ENCODE assay signal across 9 mouse cellular contexts in the genomic region with DNA sequence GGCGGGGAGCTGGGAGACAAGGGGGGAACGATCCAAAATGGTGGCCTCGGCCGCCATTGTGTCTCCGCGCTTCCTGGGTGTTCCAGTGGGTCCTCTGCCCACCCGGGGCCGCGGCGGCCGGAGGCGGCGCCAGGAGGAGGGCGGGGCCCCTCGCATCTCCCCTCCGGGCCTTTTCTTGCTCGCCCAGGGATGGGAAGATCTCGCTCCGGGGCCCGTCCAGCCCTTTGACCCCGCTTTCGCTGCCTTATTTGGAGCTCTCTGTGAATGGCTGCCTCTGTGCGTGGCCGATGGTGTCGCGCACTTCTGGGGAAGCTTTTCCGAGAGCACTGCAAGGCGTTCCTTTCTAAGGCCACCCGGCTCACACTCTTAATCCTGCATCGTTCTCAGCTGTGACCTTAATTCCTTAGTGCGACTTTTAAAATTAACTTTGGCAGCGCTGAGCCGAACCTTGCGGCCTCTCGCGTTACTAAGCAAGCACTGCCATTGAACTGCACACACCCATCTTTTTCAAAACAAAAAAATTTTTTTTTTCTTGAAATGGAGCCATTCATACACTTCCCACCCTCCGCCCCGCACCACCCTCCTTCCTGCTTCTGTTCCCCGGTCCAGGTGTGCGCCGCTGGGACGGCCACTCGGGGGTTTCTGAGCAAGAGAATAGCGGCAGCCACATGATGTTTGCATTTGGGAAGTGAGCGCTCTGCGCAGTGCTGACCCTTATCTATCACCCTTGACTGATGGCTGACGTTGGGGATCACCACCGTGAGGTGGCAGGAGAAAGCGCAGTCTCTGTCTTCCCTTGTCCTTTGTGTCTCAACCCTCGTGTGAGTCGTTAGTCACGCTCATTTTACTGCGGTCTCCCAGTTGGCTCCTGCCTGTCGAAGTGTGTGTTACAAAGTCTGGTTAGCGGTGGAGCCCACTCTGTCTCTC. TPM values are rescaled to one million over a fixed set of nuclear protein-coding genes. Genes with fewer than 3 reads are reported as not detected.
DNase-seq lines count a peak whose midpoint lies in the region; ATAC-seq and TF ChIP-seq lines count a peak whose summit lies in the region.
"Had no signal": no experiment of that assay in that cellular context is flagged by ENCODE, and none has a peak within 500 bp of the region (broad histone marks: within the 10 kb centered on the region; RNA-seq: fewer than 3 reads in every experiment).

No protein-coding gene starts in this region.

- peak; percentile 57 for TF ChIP-seq CTCF in midbrain, postnatal 0 days (IDR thresholded peaks at IDR 0.05)

- peak overlapping the region; percentile 80 for H3K4me3 ChIP-seq in forebrain, embryonic 15.5 days
- peak overlapping the region; percentile 86 for H3K4me3 ChIP-seq in intestine, embryonic 14.5 days (ENCODE audit: low read depth, low read length)
- H3K4me3 ChIP-seq in midbrain, postnatal 0 days (ENCODE audit: low read depth, low read length): peak overlapping the region; percentile 82
- H3K4me3 ChIP-seq in stomach, embryonic 16.5 days (replicated peaks; ENCODE audit: low read length): peak overlapping the region; percentile 77

- H3K4me2 ChIP-seq in forebrain, embryonic 15.5 days (replicated peaks): peak overlapping the region; percentile 81
- peak overlapping the region; percentile 87 for H3K4me2 ChIP-seq in intestine, embryonic 14.5 days (ENCODE audit: low read length)
- H3K4me2 ChIP-seq in midbrain, postnatal 0 days (ENCODE audit: low read depth, low read length, poor library complexity, severe bottlenecking): peak overlapping the region; percentile 73
- peak overlapping the region; percentile 76 for H3K4me2 ChIP-seq in stomach, embryonic 16.5 days (ENCODE audit: low read depth, low read length)

- peak overlapping the region; percentile 99 for H3K9ac ChIP-seq in forebrain, embryonic 15.5 days (replicated peaks)
- H3K9ac ChIP-seq in intestine, embryonic 14.5 days (ENCODE audit: low read length): peak overlapping the region; percentile 99
- peak overlapping the region; percentile 97 for H3K9ac ChIP-seq in midbrain, postnatal 0 days (replicated peaks; ENCODE audit: low read length, poor library complexity, severe bottlenecking)
- peak overlapping the region; percentile 95 for H3K9ac ChIP-seq in stomach, embryonic 16.5 days (ENCODE audit: low read length)

- H3K27ac ChIP-seq in forebrain, embryonic 15.5 days (replicated peaks): peak overlapping the region; percentile 97
- peak overlapping the region; percentile 99 for H3K27ac ChIP-seq in intestine, embryonic 14.5 days (ENCODE audit: low read depth)
- H3K27ac ChIP-seq in midbrain, postnatal 0 days (ENCODE audit: low read depth, low read length): peak overlapping the region; percentile 99
- peak overlapping the region; percentile 99 for H3K27ac ChIP-seq in stomach, embryonic 16.5 days (ENCODE audit: low read length)

- peak; percentile 38 for ATAC-seq in forebrain, embryonic 15.5 days (replicated peaks)
- peak; percentile 60 for ATAC-seq in intestine, embryonic 14.5 days (replicated peaks; ENCODE audit: low FRiP score, low TSS enrichment, low read depth)
- ATAC-seq in midbrain, postnatal 0 days (ENCODE audit: low FRiP score): peak; percentile 60
- ATAC-seq in stomach, embryonic 16.5 days (ENCODE audit: insufficient read depth, low FRiP score): peak; percentile 54

- WGBS in forebrain, embryonic 15.5 days: under 1% methylated on average over 55 of the region's 55 CpGs
- WGBS in intestine, embryonic 14.5 days: under 1% methylated on average over 55 of the region's 55 CpGs
- under 1% methylated on average over 55 of the region's 55 CpGs for WGBS in midbrain, postnatal 0 days
- under 1% methylated on average over 54 of the region's 55 CpGs for WGBS in stomach, embryonic 16.5 days

- H3K9me3 ChIP-seq in forebrain, embryonic 15.5 days: no peaks in the 10 kb centered on the region
- no peaks in the 10 kb centered on the region for H3K9me3 ChIP-seq in intestine, embryonic 14.5 days (ENCODE audit: control insufficient read depth, low read length)
- H3K9me3 ChIP-seq in midbrain, postnatal 0 days (ENCODE audit: low read length): no peaks in the 10 kb centered on the region
- H3K9me3 ChIP-seq in stomach, embryonic 16.5 days (replicated peaks; ENCODE audit: control insufficient read depth, low read length): no peaks in the 10 kb centered on the region

- H3K4me1 ChIP-seq in forebrain, embryonic 15.5 days: peaks cover 50% of the 10 kb centered on the region
- peaks cover 41% of the 10 kb centered on the region for H3K4me1 ChIP-seq in intestine, embryonic 14.5 days (replicated peaks; ENCODE audit: control insufficient read depth, insufficient read depth, low read length)
- H3K4me1 ChIP-seq in midbrain, postnatal 0 days (ENCODE audit: insufficient read depth, low read length): peaks cover 11% of the 10 kb centered on the region; the same call in 1 of the 2 replicates
- H3K4me1 ChIP-seq in stomach, embryonic 16.5 days (ENCODE audit: control insufficient read depth, insufficient read depth, low read length): peaks cover 36% of the 10 kb centered on the region

- no peaks in the 10 kb centered on the region for H3K27me3 ChIP-seq in forebrain, embryonic 15.5 days
- H3K27me3 ChIP-seq in intestine, embryonic 14.5 days (replicated peaks; ENCODE audit: control insufficient read depth, insufficient read depth, low read length): no peaks in the 10 kb centered on the region
- no peaks in the 10 kb centered on the region for H3K27me3 ChIP-seq in midbrain, postnatal 0 days (ENCODE audit: insufficient read depth, low read length)
- H3K27me3 ChIP-seq in stomach, embryonic 16.5 days (ENCODE audit: control insufficient read depth, insufficient read depth, low read length): no peaks in the 10 kb centered on the region

- peaks cover 39% of the 10 kb centered on the region for H3K36me3 ChIP-seq in forebrain, embryonic 15.5 days
- peaks cover 41% of the 10 kb centered on the region for H3K36me3 ChIP-seq in intestine, embryonic 14.5 days (ENCODE audit: control insufficient read depth, insufficient read depth, low read length)
- peaks cover 36% of the 10 kb centered on the region for H3K36me3 ChIP-seq in midbrain, postnatal 0 days (ENCODE audit: insufficient read depth, low read length)
- H3K36me3 ChIP-seq in stomach, embryonic 16.5 days (ENCODE audit: control insufficient read depth, insufficient read depth, low read length): peaks cover 20% of the 10 kb centered on the region

- peak; percentile 53 to 69 for DNase-seq in right cerebral cortex, adult 2 months (ENCODE audit: low spot score in 2 of 2)
- DNase-seq in right cerebral cortex, adult 18-20 months: no peak
- DNase-seq in c-Kit-positive CD71-positive TER-119-positive erythroid progenitor cells, embryonic 14.5 days (ENCODE audit: low spot score): peak; percentile 72
- peak; percentile 96 for DNase-seq in intestine, embryonic 14.5 days (ENCODE audit: low spot score)
- DNase-seq in liver: peak; percentile 78
- peak; percentile 88 for DNase-seq in midbrain, postnatal 0 days (ENCODE audit: low spot score)

RNA-seq across cellular contexts. Expression of gene Ddx39b, which starts 0.7 kb away (rescaled TPM):
- polyA plus RNA-seq in forebrain, embryonic 15.5 days (2015; fragmentation: Nextera tagmentation; extraction: Ambion mirVana): 478 and 488 TPM in 2 replicates
- polyA plus RNA-seq in intestine, embryonic 14.5 days (2014; fragmentation: Nextera tagmentation; extraction: Ambion mirVana): 458 and 500 TPM in 2 replicates
- 261 and 288 TPM in 2 replicates for total RNA-seq in midbrain, postnatal 0 days (2014; rRNA removed)
- 320 and 329 TPM in 2 replicates for polyA plus RNA-seq in midbrain, postnatal 0 days (2015; fragmentation: Nextera tagmentation; extraction: Ambion mirVana)
- polyA plus RNA-seq in stomach, embryonic 16.5 days (2015; fragmentation: Nextera tagmentation; extraction: Ambion mirVana): 340 and 353 TPM in 2 replicates

RNA-seq across cellular contexts. Expression of gene Nfkbil1, which starts 6.7 kb away (rescaled TPM):
- 11.7 and 12.3 TPM in 2 replicates for polyA plus RNA-seq in forebrain, embryonic 15.5 days (2015; fragmentation: Nextera tagmentation; extraction: Ambion mirVana)
- 3.1 and 4.3 TPM in 2 replicates for polyA plus RNA-seq in intestine, embryonic 14.5 days (2014; fragmentation: Nextera tagmentation; extraction: Ambion mirVana)
- total RNA-seq in midbrain, postnatal 0 days (2014; rRNA removed): 17.0 and 18.5 TPM in 2 replicates
- 11.2 and 12.3 TPM in 2 replicates for polyA plus RNA-seq in midbrain, postnatal 0 days (2015; fragmentation: Nextera tagmentation; extraction: Ambion mirVana)
- polyA plus RNA-seq in stomach, embryonic 16.5 days (2015; fragmentation: Nextera tagmentation; extraction: Ambion mirVana): 6.4 and 8.8 TPM in 2 replicates

RNA-seq across cellular contexts. Expression of gene Atp6v1g2, which starts 8.8 kb away (rescaled TPM):
- polyA plus RNA-seq in forebrain, embryonic 15.5 days (2015; fragmentation: Nextera tagmentation; extraction: Ambion mirVana): 38.2 and 41.5 TPM in 2 replicates
- polyA plus RNA-seq in intestine, embryonic 14.5 days (2014; fragmentation: Nextera tagmentation; extraction: Ambion mirVana): 5.8 and 5.9 TPM in 2 replicates
- total RNA-seq in midbrain, postnatal 0 days (2014; rRNA removed): 109 and 117 TPM in 2 replicates
- polyA plus RNA-seq in midbrain, postnatal 0 days (2015; fragmentation: Nextera tagmentation; extraction: Ambion mirVana): 210 and 232 TPM in 2 replicates
- 6.0 and 6.8 TPM in 2 replicates for polyA plus RNA-seq in stomach, embryonic 16.5 days (2015; fragmentation: Nextera tagmentation; extraction: Ambion mirVana)

RNA-seq across cellular contexts. Expression of gene H2-D1, which starts 20.3 kb away (rescaled TPM):
- 48.1 and 50.1 TPM in 2 replicates for polyA plus RNA-seq in forebrain, embryonic 15.5 days (2015; fragmentation: Nextera tagmentation; extraction: Ambion mirVana)
- 102 and 108 TPM in 2 replicates for polyA plus RNA-seq in intestine, embryonic 14.5 days (2014; fragmentation: Nextera tagmentation; extraction: Ambion mirVana)
- 75.4 and 78.0 TPM in 2 replicates for total RNA-seq in midbrain, postnatal 0 days (2014; rRNA removed)
- 130 and 148 TPM in 2 replicates for polyA plus RNA-seq in midbrain, postnatal 0 days (2015; fragmentation: Nextera tagmentation; extraction: Ambion mirVana)
- polyA plus RNA-seq in stomach, embryonic 16.5 days (2015; fragmentation: Nextera tagmentation; extraction: Ambion mirVana): 169 and 219 TPM in 2 replicates

RNA-seq across cellular contexts. Expression of gene Gm16181, which starts 21.6 kb away (rescaled TPM):
- 0.61 and 1.1 TPM in 2 replicates for polyA plus RNA-seq in forebrain, embryonic 15.5 days (2015; fragmentation: Nextera tagmentation; extraction: Ambion mirVana)
- 0.39 and 0.88 TPM in 2 replicates for polyA plus RNA-seq in intestine, embryonic 14.5 days (2014; fragmentation: Nextera tagmentation; extraction: Ambion mirVana)
- total RNA-seq in midbrain, postnatal 0 days (2014; rRNA removed): not detected in 2 replicates
- polyA plus RNA-seq in midbrain, postnatal 0 days (2015; fragmentation: Nextera tagmentation; extraction: Ambion mirVana): 0.33 TPM in 1 of 2 replicates, not detected in the other
- polyA plus RNA-seq in stomach, embryonic 16.5 days (2015; fragmentation: Nextera tagmentation; extraction: Ambion mirVana): 0.27 TPM in 1 of 2 replicates, not detected in the other
- total RNA-seq: gastrocnemius, postnatal 36 days had no signal
